Mouse (Mus musculus): ENCODE measurements around the gene Fabp7.

Gene Fabp7

GRCm38 (mm10) chr10:57799486-57799885 lies 14.8 kb downstream of the Fabp7 start:
- no peak for DNase-seq (ENCODE audit: low read depth, low spot score)

- DNase-seq (ENCODE audit: low read depth, low spot score): no peak
Measured at GRCm38 (mm10) chr10:57807754-57808153, 23.1 kb downstream of the Fabp7 start.

- no peak for DNase-seq (ENCODE audit: low read depth, low spot score)
Measured at GRCm38 (mm10) chr10:57812161-57812856, 27.6 kb downstream of the Fabp7 start.

- no peak for DNase-seq (ENCODE audit: low read depth, low spot score)
Measured at GRCm38 (mm10) chr10:57814295-57814694, 29.6 kb downstream of the Fabp7 start.

GRCm38 (mm10) chr10:57815869-57816268 lies 31.2 kb downstream of the Fabp7 start:
- no peak for DNase-seq (ENCODE audit: low read depth, low spot score)

GRCm38 (mm10) chr10:57819209-57819608 lies 34.5 kb downstream of the Fabp7 start:
- no peak for DNase-seq (ENCODE audit: low read depth, low spot score)

- no peak for DNase-seq (ENCODE audit: low read depth, low spot score)
Measured at GRCm38 (mm10) chr10:57822473-57822872, 37.8 kb downstream of the Fabp7 start.

GRCm38 (mm10) chr10:57828649-57829048 lies 44.0 kb downstream of the Fabp7 start:
- no peak for DNase-seq (ENCODE audit: low read depth, low spot score)

- no peak for DNase-seq (ENCODE audit: low read depth, low spot score)
Measured at GRCm38 (mm10) chr10:57829621-57830020, 44.9 kb downstream of the Fabp7 start.

- no peak for DNase-seq (ENCODE audit: low read depth, low spot score)
Measured at GRCm38 (mm10) chr10:57835094-57835493, 50.4 kb downstream of the Fabp7 start.

GRCm38 (mm10) chr10:57835982-57836381 lies 51.3 kb downstream of the Fabp7 start:
- no peak for DNase-seq (ENCODE audit: low read depth, low spot score)

Measured in retina, adult 2 months (tissue).